Mouse (Mus musculus) liver, adult 2 months (tissue): ENCODE data around the gene Kat8.

ENCODE experiments used
- CTCF ChIP-seq: fragments of 200-500 bp; IDR thresholded peaks from 2 replicates; pipeline ENCODE4 v1.5.1; 2011; ENCODE audit warnings: low read depth, low read length, control low read depth
- POLR2A ChIP-seq: fragments of 200-500 bp; IDR thresholded peaks from 2 replicates; pipeline ENCODE4 v1.6.1; 2011; ENCODE audit warnings: low read length, control low read depth; ENCODE audit not compliant: insufficient read depth; ENCODE audit errors: extremely low read depth

DNA sequence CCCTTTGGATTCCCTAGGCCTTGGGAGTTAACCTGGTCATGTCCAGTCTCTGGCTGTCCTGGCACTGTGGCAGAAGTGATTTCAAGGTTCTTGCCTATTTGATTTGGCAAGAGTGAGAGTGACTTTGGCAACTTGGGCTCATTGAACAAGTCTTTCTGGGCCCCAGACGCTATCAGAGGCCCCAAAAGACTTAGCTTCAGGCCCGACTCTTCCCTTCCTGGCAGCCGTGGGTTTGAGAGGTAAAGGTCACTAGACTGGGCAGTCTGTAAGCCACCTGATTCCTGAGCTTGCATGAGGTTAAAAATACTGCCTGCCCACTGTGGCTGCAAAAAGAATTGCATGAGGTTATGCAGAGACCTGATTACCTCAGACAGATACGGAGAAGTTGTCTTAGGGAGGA is 3.7 kb upstream of the Kat8 start:
- TF ChIP-seq CTCF (no peak), POLR2A (no peak)
